Mouse (Mus musculus): ENCODE results near the gene Col6a1.

- no peak for TF ChIP-seq POLR2A (IDR thresholded peaks at IDR 0.05; ENCODE audit: insufficient read depth, low read depth, low read length)
- no peak for TF ChIP-seq CTCF (IDR thresholded peaks at IDR 0.05; ENCODE audit: insufficient read depth, low read depth, low read length)
These were observed 17.5 kb downstream of the Col6a1 start for GRCm38 (mm10) chr10:76708465-76708864.
